Mouse (Mus musculus): ENCODE data around the gene Thap12. TPM values are rescaled to one million over a fixed set of nuclear protein-coding genes. Genes with fewer than 3 reads are reported as not detected.

Thap12 gene
- polyA plus RNA-seq, 1 experiment from 2014 or later = 81.3 TPM

DNA sequence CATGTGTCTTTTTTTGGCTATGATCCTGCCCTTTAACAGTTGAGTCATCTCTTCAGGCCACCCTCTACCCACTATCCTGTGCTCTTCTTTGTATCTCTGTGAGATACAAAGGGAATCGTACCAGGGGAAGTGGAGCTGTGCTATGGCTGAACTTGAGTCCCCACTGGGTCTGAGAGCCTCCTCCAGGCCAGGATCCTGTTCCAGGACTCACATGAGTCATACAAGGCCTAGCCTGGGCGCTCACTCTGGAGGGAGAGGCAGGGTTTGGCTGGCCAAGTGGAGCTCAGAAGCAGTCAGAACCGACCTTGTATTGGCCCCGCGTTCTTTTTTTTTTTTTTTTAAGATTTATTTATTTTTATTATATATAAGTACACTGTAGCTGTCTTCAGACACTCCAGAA lies 57.2 kb downstream of the Thap12 start:
- WGBS = 89% methylated on average over 5 of the region's 5 CpGs
- no peak for ATAC-seq (ENCODE audit: low FRiP score, low TSS enrichment)
- H3K36me3 ChIP-seq (ENCODE audit: control insufficient read depth, insufficient read depth, low read length) = no peaks in the 10 kb centered on the region
- peaks cover 14% of the 10 kb centered on the region for H3K27me3 ChIP-seq (ENCODE audit: control insufficient read depth, insufficient read depth, low read length)
- H3K27ac ChIP-seq (ENCODE audit: low read depth, low read length) = no peak overlapping the region
- no peak overlapping the region for H3K4me3 ChIP-seq (ENCODE audit: low read length)
- no peaks in the 10 kb centered on the region for H3K9me3 ChIP-seq (ENCODE audit: control insufficient read depth, low read length)
- H3K9ac ChIP-seq (ENCODE audit: low read depth, low read length) = no peak overlapping the region
- peaks cover 19% of the 10 kb centered on the region for H3K4me1 ChIP-seq (ENCODE audit: control insufficient read depth, insufficient read depth, low read length)
- H3K4me2 ChIP-seq (replicated peaks; ENCODE audit: low read depth, low read length) = no peak overlapping the region

GRCm38 (mm10) chr7:98763911-98764310 lies 61.0 kb downstream of the Thap12 start:
- Histone ChIP-seq H3K27me3 (ENCODE audit: control insufficient read depth, insufficient read depth, low read length) (peaks cover 19% of the 10 kb centered on the region), H3K9me3 (ENCODE audit: control insufficient read depth, low read length) (no peaks in the 10 kb centered on the region), H3K4me3 (ENCODE audit: low read length) (no peak overlapping the region), H3K9ac (ENCODE audit: low read depth, low read length) (no peak overlapping the region), H3K4me2 (replicated peaks; ENCODE audit: low read depth, low read length) (no peak overlapping the region), H3K27ac (ENCODE audit: low read depth, low read length) (no peak overlapping the region), H3K4me1 (ENCODE audit: control insufficient read depth, insufficient read depth, low read length) (0 out of 2 replicates have a peak, but pooled peaks cover 4% of the 10 kb centered on the region), H3K36me3 (ENCODE audit: control insufficient read depth, insufficient read depth, low read length) (no peaks in the 10 kb centered on the region)
- WGBS = 37% methylated on average over 10 of the region's 10 CpGs
- peak; percentile 88 for ATAC-seq (ENCODE audit: low FRiP score, low TSS enrichment)

DNA sequence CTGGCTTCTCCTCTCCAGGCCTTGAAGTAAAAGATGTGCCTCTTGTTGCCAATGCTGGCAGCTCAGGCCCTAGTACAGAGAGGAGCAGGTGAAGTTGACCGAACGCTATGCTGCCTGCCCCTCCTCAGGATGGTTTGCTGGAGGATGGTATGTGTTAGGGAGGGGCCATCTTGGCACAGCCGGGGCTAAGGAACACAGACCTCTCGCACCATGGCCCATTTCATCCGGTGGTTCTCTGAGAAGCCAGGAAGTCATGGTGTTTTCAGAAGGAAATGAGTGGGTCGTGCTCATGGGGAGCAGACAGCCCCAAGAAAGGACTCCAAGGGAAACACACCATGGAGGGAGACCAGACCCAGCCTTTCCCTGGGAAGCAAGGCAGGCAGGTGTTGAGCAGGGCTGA lies 64.4 kb downstream of the Thap12 start:
- Histone ChIP-seq H3K4me2 (replicated peaks; ENCODE audit: low read depth, low read length) (no peak overlapping the region), H3K4me3 (ENCODE audit: low read length) (no peak overlapping the region), H3K36me3 (ENCODE audit: control insufficient read depth, insufficient read depth, low read length) (no peaks in the 10 kb centered on the region), H3K9ac (ENCODE audit: low read depth, low read length) (no peak overlapping the region), H3K4me1 (ENCODE audit: control insufficient read depth, insufficient read depth, low read length) (peaks cover 26% of the 10 kb centered on the region), H3K9me3 (ENCODE audit: control insufficient read depth, low read length) (no peaks in the 10 kb centered on the region), H3K27me3 (ENCODE audit: control insufficient read depth, insufficient read depth, low read length) (peaks cover 11% of the 10 kb centered on the region), H3K27ac (ENCODE audit: low read depth, low read length) (no peak overlapping the region)
- WGBS = 62% methylated on average over 6 of the region's 6 CpGs
- no peak for ATAC-seq (ENCODE audit: low FRiP score, low TSS enrichment)

Other genes starting within 250 kb of the Thap12 start
- 9.5 and 13.7 TPM in 2 replicates for gene Lrrc32, start 213.8 kb upstream of the Thap12 start, polyA plus RNA-seq (2014; fragmentation: Nextera tagmentation; extraction: Ambion mirVana)
- 29.3 and 47.8 TPM in 2 replicates for gene Emsy, start 46.3 kb upstream of the Thap12 start, polyA plus RNA-seq (2014; fragmentation: Nextera tagmentation; extraction: Ambion mirVana)
- 41.6 and 45.3 TPM in 2 replicates for gene Wnt11, start 132.0 kb downstream of the Thap12 start, polyA plus RNA-seq (2014; fragmentation: Nextera tagmentation; extraction: Ambion mirVana)

Data from kidney, embryonic 14.5 days (tissue).